Mouse (Mus musculus) heart, embryonic 15.5 days (tissue): ENCODE data around the gene Mpzl1. TPM values are rescaled to one million over a fixed set of nuclear protein-coding genes. Genes with fewer than 3 reads are reported as not detected.
A peak's percentile ranks its signal among the peaks of the same experiment; 100 is the strongest.

Experiments
- ATAC-seq: fragments of 200-750 bp; cut with Nextera tagmentation; replicated peaks from 2 replicates; pipeline ENCODE4 v1.8.0; 2017; ENCODE audit warnings: low read depth, moderate TSS enrichment; ENCODE audit not compliant: insufficient number of reproducible peaks, insufficient read depth, low FRiP score
- H3K27ac ChIP-seq: fragments of 300-500 bp; sonication (generic); 2 replicates; pipeline ENCODE4 v1.5.1; 2015; ENCODE audit warnings: mild to moderate bottlenecking, inconsistent platforms
- H3K27me3 ChIP-seq: fragments of 300-500 bp; sonication (generic); 2 replicates; pipeline ENCODE4 v1.6.1; 2015; ENCODE audit warnings: inconsistent platforms
- H3K36me3 ChIP-seq: fragments of 300-500 bp; sonication (generic); 2 replicates; pipeline ENCODE4 v1.6.1; 2015; ENCODE audit warnings: mild to moderate bottlenecking, inconsistent platforms
- H3K4me1 ChIP-seq: fragments of 300-500 bp; sonication (generic); replicated peaks from 2 replicates; pipeline ENCODE4 v1.6.1; 2015; ENCODE audit warnings: inconsistent platforms
- H3K4me2 ChIP-seq: fragments of 300-500 bp; sonication (generic); 2 replicates; pipeline ENCODE4 v1.6.1; 2015; ENCODE audit warnings: inconsistent platforms, mild to moderate bottlenecking, moderate library complexity
- H3K4me3 ChIP-seq: fragments of 300-500 bp; sonication (generic); 2 replicates; pipeline ENCODE4 v1.5.1; 2015; ENCODE audit warnings: mild to moderate bottlenecking, inconsistent platforms
- H3K9ac ChIP-seq: fragments of 300-500 bp; sonication (generic); 2 replicates; pipeline ENCODE4 v1.6.1; 2015; ENCODE audit warnings: mild to moderate bottlenecking, inconsistent platforms
- H3K9me3 ChIP-seq: fragments of 300-500 bp; sonication (generic); replicated peaks from 2 replicates; pipeline ENCODE4 v1.6.1; 2016; ENCODE audit warnings: inconsistent platforms
- WGBS: fragments of 180-500 bp; shearing (Covaris S2); methylation state at CpG from one replicate; pipeline ENCODE4 v1.1.7; 2015; ENCODE audit warnings: mixed read lengths; 5-methylcytosine and 5-hydroxymethylcytosine counted together
- polyA plus RNA-seq: library from polyadenylated mRNA; unstranded; fragments of >200 nt; fragmentation: Nextera tagmentation; extraction: Ambion mirVana; gene quantifications from 2 replicates; pipeline ENCODE4 v1.2.1, GENCODE M21; 2015

Mpzl1 gene
- polyA plus RNA-seq, 1 experiment from 2014 or later: 89.9 TPM

GRCm38 (mm10) chr1:165655482-165655881 lies 21.1 kb upstream of the Mpzl1 start:
- H3K4me2 ChIP-seq: no peak overlapping the region
- H3K9ac ChIP-seq: no peak overlapping the region
- H3K27ac ChIP-seq: peak overlapping the region; percentile 59
- no peak overlapping the region for H3K4me3 ChIP-seq
- no peaks in the 10 kb centered on the region for H3K27me3 ChIP-seq
- no peak for ATAC-seq
- H3K4me1 ChIP-seq: peaks cover 29% of the 10 kb centered on the region
- 33% methylated on average over 14 of the region's 14 CpGs for WGBS
- H3K36me3 ChIP-seq: peaks cover 64% of the 10 kb centered on the region
- no peaks in the 10 kb centered on the region for H3K9me3 ChIP-seq

DNA sequence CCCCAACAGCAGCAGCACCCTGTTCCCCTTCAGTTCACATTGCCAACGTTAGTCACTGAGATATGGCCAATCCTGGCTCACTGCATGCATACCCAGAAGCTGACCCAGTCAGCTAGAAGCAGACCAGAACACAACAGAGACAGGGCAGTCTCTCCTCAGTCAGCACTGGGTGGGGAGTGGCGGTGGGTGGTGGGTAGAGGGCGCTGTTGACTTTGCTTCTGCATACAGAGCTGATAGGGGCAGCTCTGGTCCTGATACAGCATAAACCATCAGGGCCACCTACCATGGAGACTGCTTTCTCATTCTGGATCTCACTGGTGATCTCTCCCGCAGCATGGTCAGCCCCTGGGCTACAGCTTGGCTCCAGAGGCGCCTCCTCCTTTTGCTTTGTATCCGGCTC lies 20.7 kb upstream of the Mpzl1 start:
- Histone ChIP-seq H3K4me3 (no peak overlapping the region), H3K27me3 (no peaks in the 10 kb centered on the region), H3K4me2 (no peak overlapping the region), H3K9me3 (no peaks in the 10 kb centered on the region), H3K9ac (no peak overlapping the region), H3K4me1 (peaks cover 29% of the 10 kb centered on the region), H3K36me3 (peaks cover 64% of the 10 kb centered on the region), H3K27ac (peak overlapping the region; percentile 59)
- peak; percentile 40; the same call in 1 of the 2 replicates for ATAC-seq
- 57% methylated on average over 6 of the region's 6 CpGs for WGBS

DNA sequence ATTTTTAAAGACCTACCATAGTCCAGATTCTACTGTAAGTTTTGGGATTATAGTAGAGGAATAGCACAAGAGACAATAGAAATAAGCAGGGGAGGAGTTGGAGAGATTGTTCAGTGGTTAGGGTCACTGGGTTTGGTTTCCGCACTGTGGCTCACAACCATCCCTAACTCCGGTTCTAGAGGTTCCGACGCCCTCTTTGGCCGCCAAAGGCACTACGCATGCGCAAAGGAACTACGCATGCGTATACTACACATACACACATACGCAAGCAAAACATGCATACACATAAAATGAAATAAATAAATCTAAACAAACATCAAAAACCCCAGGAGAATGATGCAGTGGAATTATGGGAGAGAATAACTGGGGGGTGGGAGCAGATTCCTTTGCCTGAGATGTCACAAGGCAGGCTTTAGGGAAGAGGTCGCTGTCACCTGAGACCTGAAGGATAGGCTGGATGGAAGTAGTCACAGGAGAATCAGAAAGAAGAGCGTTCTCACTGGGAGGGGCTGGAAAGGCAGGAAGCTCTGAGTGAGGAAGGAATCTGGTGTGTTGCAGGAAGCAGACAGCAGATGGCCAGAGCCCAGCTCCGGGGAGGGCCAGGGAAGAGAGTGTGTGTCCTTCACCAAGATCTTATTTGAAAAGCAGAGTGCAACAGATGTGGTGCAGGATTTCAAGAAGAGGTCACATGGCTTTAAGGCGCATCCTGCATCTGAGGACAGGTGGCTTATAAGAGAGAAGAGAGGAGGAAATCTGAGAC lies 19.0 kb upstream of the Mpzl1 start:
- no peak for ATAC-seq
- H3K36me3 ChIP-seq: peaks cover 63% of the 10 kb centered on the region
- H3K4me2 ChIP-seq: no peak overlapping the region
- 82% methylated on average over 14 of the region's 14 CpGs for WGBS
- no peak overlapping the region for H3K4me3 ChIP-seq
- H3K27ac ChIP-seq: no peak overlapping the region
- H3K27me3 ChIP-seq: no peaks in the 10 kb centered on the region
- H3K9me3 ChIP-seq: no peaks in the 10 kb centered on the region
- H3K4me1 ChIP-seq: peaks cover 29% of the 10 kb centered on the region
- no peak overlapping the region for H3K9ac ChIP-seq

GRCm38 (mm10) chr1:165652507-165652906 lies 18.2 kb upstream of the Mpzl1 start:
- peak overlapping the region; percentile 36; the same call in 1 of the 2 replicates for H3K27ac ChIP-seq

DNA sequence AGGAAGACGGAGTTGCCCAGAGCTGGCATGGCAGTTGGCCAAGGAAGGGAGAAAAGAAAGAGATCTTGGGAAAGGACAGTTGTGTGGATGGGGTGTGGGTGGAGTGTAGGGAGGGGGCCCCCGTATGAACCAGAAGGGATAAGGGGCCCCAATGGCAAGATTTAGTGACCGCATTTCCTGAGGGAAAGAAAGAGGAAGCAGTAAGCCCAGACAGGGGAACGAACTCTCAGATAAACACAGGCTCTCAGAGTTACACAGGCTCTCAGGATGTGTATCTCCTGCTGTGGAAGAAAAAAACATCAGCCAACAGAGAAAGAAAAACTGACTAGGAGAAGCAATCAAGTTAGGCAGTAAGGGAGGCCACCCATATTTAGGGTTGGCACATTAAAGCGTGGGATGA lies 16.8 kb upstream of the Mpzl1 start:
- no peak overlapping the region for H3K9ac ChIP-seq
- 66% methylated on average over 5 of the region's 5 CpGs for WGBS
- no peaks in the 10 kb centered on the region for H3K9me3 ChIP-seq
- H3K27me3 ChIP-seq: no peaks in the 10 kb centered on the region
- no peak for ATAC-seq
- H3K4me2 ChIP-seq: no peak overlapping the region
- H3K27ac ChIP-seq: peak overlapping the region; percentile 43; the same call in 1 of the 2 replicates
- peaks cover 29% of the 10 kb centered on the region for H3K4me1 ChIP-seq
- H3K4me3 ChIP-seq: no peak overlapping the region
- H3K36me3 ChIP-seq: peaks cover 56% of the 10 kb centered on the region

More at GRCm38 (mm10) chr1:165652507-165652906, 18.2 kb upstream of the Mpzl1 start:
- Histone ChIP-seq H3K4me3 (no peak overlapping the region), H3K9me3 (no peaks in the 10 kb centered on the region), H3K27me3 (no peaks in the 10 kb centered on the region), H3K4me1 (peaks cover 29% of the 10 kb centered on the region), H3K36me3 (peaks cover 63% of the 10 kb centered on the region), H3K9ac (no peak overlapping the region), H3K4me2 (no peak overlapping the region)
- 65% methylated on average over 2 of the region's 2 CpGs for WGBS
- no peak for ATAC-seq

DNA sequence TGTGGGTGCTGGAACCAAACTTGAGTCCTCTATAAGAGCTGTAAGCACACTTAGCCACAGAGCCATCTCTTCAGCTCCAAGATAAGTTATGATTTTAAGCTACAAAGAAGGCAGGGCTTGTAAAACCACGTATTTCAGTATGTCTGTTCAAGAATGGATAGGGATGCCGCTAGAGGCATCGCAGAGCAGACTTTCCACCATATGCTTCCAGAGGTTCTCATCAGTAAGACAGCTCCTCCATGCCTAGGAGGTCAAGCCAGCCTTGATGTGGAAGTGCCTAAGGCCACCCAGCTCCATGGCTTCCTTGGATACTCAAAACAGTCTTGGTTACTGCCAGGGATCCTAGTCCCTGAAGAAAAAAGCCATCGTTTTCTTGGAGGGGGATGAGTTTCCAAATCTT lies 10.8 kb upstream of the Mpzl1 start:
- Histone ChIP-seq H3K9me3 (no peaks in the 10 kb centered on the region), H3K4me2 (no peak overlapping the region), H3K27me3 (no peaks in the 10 kb centered on the region), H3K36me3 (peaks cover 25% of the 10 kb centered on the region; the same call in 1 of the 2 replicates), H3K4me1 (peaks cover 19% of the 10 kb centered on the region), H3K9ac (no peak overlapping the region), H3K4me3 (no peak overlapping the region), H3K27ac (no peak overlapping the region)
- no peak for ATAC-seq
- WGBS: 68% methylated on average over 4 of the region's 4 CpGs

DNA sequence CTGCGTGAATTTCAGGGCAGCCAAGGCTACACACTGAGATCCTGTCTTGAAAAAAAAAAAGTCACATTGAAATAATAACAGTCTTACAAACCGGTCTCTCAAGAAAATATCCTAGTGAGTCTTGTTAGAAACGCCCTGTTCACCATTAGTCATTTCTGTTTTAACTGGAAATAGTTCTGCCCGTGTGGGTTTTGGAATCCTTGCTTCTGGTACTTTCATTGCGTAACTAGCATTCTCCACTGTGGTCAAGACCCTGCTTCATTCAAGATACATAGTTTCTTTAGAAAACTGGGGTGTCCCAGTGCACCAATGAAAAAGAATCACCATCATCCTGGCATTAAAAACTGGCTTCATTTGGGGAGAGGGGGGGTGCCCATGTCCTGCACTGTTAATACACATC lies 9.4 kb upstream of the Mpzl1 start:
- Histone ChIP-seq H3K27me3 (no peaks in the 10 kb centered on the region), H3K9ac (no peak overlapping the region), H3K27ac (no peak overlapping the region), H3K4me2 (0 out of 2 replicates have a peak overlapping the region, but pooled peaks have one; percentile 82), H3K4me1 (peaks cover 26% of the 10 kb centered on the region), H3K4me3 (no peak overlapping the region), H3K36me3 (peaks cover 12% of the 10 kb centered on the region; the same call in 1 of the 2 replicates), H3K9me3 (no peaks in the 10 kb centered on the region)
- ATAC-seq: no peak
- 60% methylated on average over 5 of the region's 5 CpGs for WGBS

GRCm38 (mm10) chr1:165642780-165643311 lies 8.5 kb upstream of the Mpzl1 start:
- Histone ChIP-seq H3K9ac (peak overlapping the region; percentile 91), H3K4me3 (peak overlapping the region; percentile 88), H3K27ac (peak overlapping the region; percentile 95), H3K9me3 (no peaks in the 10 kb centered on the region), H3K4me2 (peak overlapping the region; percentile 82), H3K27me3 (no peaks in the 10 kb centered on the region), H3K36me3 (peaks cover 4% of the 10 kb centered on the region; the same call in 1 of the 2 replicates), H3K4me1 (peaks cover 26% of the 10 kb centered on the region)
- ATAC-seq: peak; percentile 59
- WGBS: under 1% methylated on average over 16 of the region's 16 CpGs

DNA sequence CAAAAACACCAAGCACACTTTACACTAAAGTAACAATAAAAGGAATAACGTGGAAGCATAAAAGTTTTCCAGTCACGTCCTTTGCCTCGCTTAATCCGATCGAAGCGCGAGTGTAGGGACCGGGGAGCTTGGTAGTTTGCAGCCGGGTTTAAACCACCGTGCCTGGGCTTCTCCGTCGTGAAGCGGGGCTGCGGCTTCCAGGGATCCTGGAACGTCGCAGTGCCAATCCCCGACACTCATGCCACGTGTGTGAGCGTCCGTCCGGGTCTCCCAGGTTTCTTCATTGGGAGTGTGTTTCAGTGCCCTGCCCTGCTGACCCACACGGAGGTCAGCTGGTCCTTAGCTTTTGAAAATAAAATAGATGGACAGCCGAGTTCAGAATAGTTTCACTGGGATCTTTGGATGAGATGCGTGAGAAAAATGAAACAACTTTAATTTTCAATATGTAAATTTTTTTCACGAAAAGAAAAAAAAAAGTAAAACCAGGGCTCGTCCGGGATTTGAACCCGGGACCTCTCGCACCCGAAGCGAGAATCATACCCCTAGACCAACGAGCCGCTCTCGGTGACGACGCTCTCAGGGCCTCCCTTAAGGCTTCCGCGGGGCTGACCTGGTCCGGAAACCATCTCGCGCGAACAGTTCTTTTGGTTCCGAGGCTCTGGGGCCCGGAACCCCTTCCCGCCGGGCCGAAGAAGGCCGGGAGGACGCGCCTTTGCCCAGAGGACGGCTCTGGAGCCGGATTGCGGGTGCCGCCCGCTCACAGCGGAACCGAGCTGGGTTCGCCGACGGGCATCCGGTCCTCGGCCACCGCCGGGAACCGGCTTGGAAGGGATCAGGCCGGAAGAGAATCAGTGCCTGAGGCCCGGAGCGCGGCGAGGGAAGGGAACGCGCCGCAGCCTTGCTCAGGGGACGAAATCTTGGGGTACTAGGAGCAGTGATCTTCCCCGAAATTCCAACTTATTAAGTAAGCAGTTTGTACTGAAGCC lies 7.7 kb upstream of the Mpzl1 start:
- WGBS: under 1% methylated on average over 75 of the region's 75 CpGs
- Histone ChIP-seq H3K27me3 (no peaks in the 10 kb centered on the region), H3K4me3 (peak overlapping the region; percentile 88), H3K36me3 (no peaks in the 10 kb centered on the region), H3K4me1 (peaks cover 26% of the 10 kb centered on the region), H3K27ac (peak overlapping the region; percentile 95), H3K4me2 (peak overlapping the region; percentile 82), H3K9me3 (no peaks in the 10 kb centered on the region), H3K9ac (peak overlapping the region; percentile 91)
- ATAC-seq: peak; percentile 80

DNA sequence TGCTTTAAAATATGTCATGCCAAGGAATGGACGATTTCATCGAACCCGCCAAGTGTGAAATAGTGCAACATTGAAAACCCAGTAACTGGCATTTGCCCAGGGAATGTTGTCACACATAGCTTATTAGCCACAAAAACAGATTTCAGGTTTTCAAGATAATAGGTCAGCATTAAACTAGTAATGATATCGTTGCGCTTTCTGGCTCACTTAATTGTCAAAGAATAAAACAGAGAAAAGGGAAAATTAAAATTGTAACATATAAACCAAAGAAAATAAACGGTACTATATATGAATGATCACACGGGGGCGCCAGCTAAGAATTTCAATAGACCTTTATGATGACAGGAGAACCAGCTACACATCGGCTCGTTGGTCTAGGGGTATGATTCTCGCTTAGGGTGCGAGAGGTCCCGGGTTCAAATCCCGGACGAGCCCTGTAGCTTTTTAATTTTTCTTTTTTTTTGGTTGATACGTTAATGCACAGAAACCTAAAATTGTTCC lies 7.0 kb upstream of the Mpzl1 start:
- no peaks in the 10 kb centered on the region for H3K36me3 ChIP-seq
- peak; percentile 53 for ATAC-seq
- 6% methylated on average over 16 of the region's 16 CpGs for WGBS
- H3K4me1 ChIP-seq: peaks cover 26% of the 10 kb centered on the region
- peak overlapping the region; percentile 72; the same call in 1 of the 2 replicates for H3K9ac ChIP-seq
- peak overlapping the region; percentile 88 for H3K4me3 ChIP-seq
- no peaks in the 10 kb centered on the region for H3K27me3 ChIP-seq
- peak overlapping the region; percentile 95; the same call in 1 of the 2 replicates for H3K27ac ChIP-seq
- H3K4me2 ChIP-seq: peak overlapping the region; percentile 82
- no peaks in the 10 kb centered on the region for H3K9me3 ChIP-seq

DNA sequence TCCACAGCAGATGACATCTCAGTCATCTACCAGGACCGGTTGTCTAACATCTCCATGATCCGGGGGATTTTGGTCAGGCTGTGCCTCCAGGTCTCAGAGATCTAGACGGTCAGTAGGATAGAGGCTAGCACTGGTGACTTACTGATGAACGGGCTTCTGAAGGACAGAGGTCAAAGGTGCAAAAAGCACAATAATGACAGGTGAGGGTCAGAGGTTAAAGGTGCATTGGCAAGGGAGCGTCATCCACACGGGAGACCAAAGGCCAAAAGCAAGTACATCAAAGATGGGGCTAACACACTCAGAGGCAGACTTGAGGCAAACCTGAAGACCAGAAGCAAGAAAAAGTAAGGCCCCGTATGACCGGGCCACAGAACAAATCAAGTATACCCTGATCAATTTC lies 2.0 kb upstream of the Mpzl1 start:
- Histone ChIP-seq H3K27ac (no peak overlapping the region), H3K27me3 (no peaks in the 10 kb centered on the region), H3K4me2 (no peak overlapping the region), H3K4me1 (peaks cover 32% of the 10 kb centered on the region), H3K36me3 (no peaks in the 10 kb centered on the region), H3K9ac (no peak overlapping the region), H3K4me3 (no peak overlapping the region), H3K9me3 (no peaks in the 10 kb centered on the region)
- ATAC-seq: no peak
- 80% methylated on average over 8 of the region's 8 CpGs for WGBS
